Mouse (Mus musculus) right cerebral cortex, postnatal 14 days (tissue): Measurements from ENCODE around the gene Procr.
"Not testable (repeated sequence)": the region's sequence is repeated elsewhere in the genome, so short reads cannot be mapped to it uniquely, and the experiment has no call there.

Source experiments
- DNase-seq: peaks from one replicate; pipeline ENCODE4 v3.0.0; 2022

Procr gene

GRCm38 (mm10) chr2:155751014-155751786 lies at the start of gene Procr:
Gene Procr, plus strand, starts transcription at chr2:155751117.
- DNase-seq: no peak

GRCm38 (mm10) chr2:155701399-155701919 lies 49.5 kb upstream of the Procr start:
- DNase-seq: no peak

GRCm38 (mm10) chr2:155703630-155704029 lies 47.3 kb upstream of the Procr start:
- no peak for DNase-seq

- no peak for DNase-seq
Observed at GRCm38 (mm10) chr2:155707251-155707650, 43.7 kb upstream of the Procr start.

GRCm38 (mm10) chr2:155710557-155710956 lies 40.4 kb upstream of the Procr start:
- no peak for DNase-seq

- no peak for DNase-seq
Observed at GRCm38 (mm10) chr2:155717082-155717990, 33.6 kb upstream of the Procr start.

- no peak for DNase-seq
Observed at GRCm38 (mm10) chr2:155720585-155720984, 30.3 kb upstream of the Procr start.

- no peak for DNase-seq
Observed at GRCm38 (mm10) chr2:155724036-155724435, 26.9 kb upstream of the Procr start.

- no peak for DNase-seq
Observed at GRCm38 (mm10) chr2:155724526-155724925, 26.4 kb upstream of the Procr start.

GRCm38 (mm10) chr2:155726302-155726701 lies 24.6 kb upstream of the Procr start:
- DNase-seq: no peak

GRCm38 (mm10) chr2:155727764-155728395 lies 23.0 kb upstream of the Procr start:
- no peak for DNase-seq

GRCm38 (mm10) chr2:155728742-155729141 lies 22.2 kb upstream of the Procr start:
- no peak for DNase-seq

- DNase-seq: peak; percentile 89
Observed at GRCm38 (mm10) chr2:155729158-155729645, 21.7 kb upstream of the Procr start, which contains the start of gene Edem2. Gene Edem2, minus strand, starts transcription at chr2:155729475.

- DNase-seq: no peak
Observed at GRCm38 (mm10) chr2:155735080-155735479, 15.8 kb upstream of the Procr start.

- not testable (repeated sequence) for DNase-seq
Observed at GRCm38 (mm10) chr2:155735766-155736165, 15.2 kb upstream of the Procr start, which contains the start of gene Gm17581. Gene Gm17581, minus strand, starts transcription at chr2:155735866.

GRCm38 (mm10) chr2:155736936-155737335 lies 14.0 kb upstream of the Procr start:
- DNase-seq: no peak

- DNase-seq: no peak
Observed at GRCm38 (mm10) chr2:155737803-155738202, 13.1 kb upstream of the Procr start.

GRCm38 (mm10) chr2:155742211-155742610 lies 8.7 kb upstream of the Procr start:
- no peak for DNase-seq

- no peak for DNase-seq
Observed at GRCm38 (mm10) chr2:155742931-155743337, 8.0 kb upstream of the Procr start.

GRCm38 (mm10) chr2:155743351-155743750 lies 7.6 kb upstream of the Procr start:
- DNase-seq: no peak

GRCm38 (mm10) chr2:155745487-155745886 lies 5.4 kb upstream of the Procr start:
- no peak for DNase-seq

GRCm38 (mm10) chr2:155749394-155749793 lies 1.5 kb upstream of the Procr start:
- no peak for DNase-seq

- DNase-seq: peak; percentile 58
Observed at GRCm38 (mm10) chr2:155755746-155756145, 4.8 kb downstream of the Procr start.
